Comparison of ENCODE assay signal across 8 mouse cellular contexts in genomic region chr16:57122682-57123445, GRCm38 (mm10). TPM values are rescaled to one million over a fixed set of nuclear protein-coding genes. Genes with fewer than 3 reads are reported as not detected.
DNase-seq lines count a peak whose midpoint lies in the region; ATAC-seq and TF ChIP-seq lines count a peak whose summit lies in the region.

No protein-coding gene starts in this region.

- peaks cover 8% of the 10 kb centered on the region; the same call in 1 of the 2 replicates for H3K4me1 ChIP-seq in lung, embryonic 14.5 days (ENCODE audit: insufficient read depth)
- H3K4me1 ChIP-seq in embryonic facial prominence, embryonic 12.5 days: peaks cover 19% of the 10 kb centered on the region
- H3K4me1 ChIP-seq in limb, embryonic 10.5 days: peaks cover 15% of the 10 kb centered on the region
- peaks cover 25% of the 10 kb centered on the region for H3K4me1 ChIP-seq in neural tube, embryonic 13.5 days (replicated peaks)

- no peak for TF ChIP-seq CTCF in lung, embryonic 14.5 days (IDR thresholded peaks at IDR 0.05; ENCODE audit: low read depth)

- ATAC-seq in lung, embryonic 14.5 days (ENCODE audit: insufficient read depth): no peak
- ATAC-seq in embryonic facial prominence, embryonic 12.5 days (ENCODE audit: insufficient number of reproducible peaks, insufficient read depth, low FRiP score, low TSS enrichment): no peak
- no peak for ATAC-seq in neural tube, embryonic 13.5 days (ENCODE audit: low read depth)

- no peaks in the 10 kb centered on the region for H3K36me3 ChIP-seq in lung, embryonic 14.5 days (ENCODE audit: insufficient read depth)
- H3K36me3 ChIP-seq in embryonic facial prominence, embryonic 12.5 days: no peaks in the 10 kb centered on the region
- H3K36me3 ChIP-seq in limb, embryonic 10.5 days: peaks cover 6% of the 10 kb centered on the region; the same call in 1 of the 2 replicates
- no peaks in the 10 kb centered on the region for H3K36me3 ChIP-seq in neural tube, embryonic 13.5 days

- H3K9me3 ChIP-seq in lung, embryonic 14.5 days (ENCODE audit: low read depth, low read length): no peaks in the 10 kb centered on the region
- H3K9me3 ChIP-seq in embryonic facial prominence, embryonic 12.5 days: no peaks in the 10 kb centered on the region
- no peaks in the 10 kb centered on the region for H3K9me3 ChIP-seq in limb, embryonic 10.5 days (replicated peaks)
- H3K9me3 ChIP-seq in neural tube, embryonic 13.5 days: no peaks in the 10 kb centered on the region

- H3K9ac ChIP-seq in lung, embryonic 14.5 days: peak overlapping the region; percentile 96
- H3K9ac ChIP-seq in embryonic facial prominence, embryonic 12.5 days: peak overlapping the region; percentile 96
- peak overlapping the region; percentile 92 for H3K9ac ChIP-seq in neural tube, embryonic 13.5 days

- peak; percentile 5 for DNase-seq in lung, embryonic 14.5 days
- no peak for DNase-seq in lung, postnatal 10 days
- no peak for DNase-seq in limb, embryonic 10.5 days (ENCODE audit: low spot score)
- DNase-seq in c-Kit-positive CD71-positive TER-119-positive erythroid progenitor cells, embryonic 14.5 days (ENCODE audit: low spot score): no peak
- DNase-seq in layer of hippocampus, adult 18-20 months (ENCODE audit: low spot score in 2 of 2): no peak
- no peak for DNase-seq in spleen, adult 12 weeks (ENCODE audit: low spot score)

- H3K27ac ChIP-seq in lung, embryonic 14.5 days (ENCODE audit: low read depth): no peak overlapping the region
- no peak overlapping the region for H3K27ac ChIP-seq in embryonic facial prominence, embryonic 12.5 days
- peak overlapping the region; percentile 95; the same call in 1 of the 2 replicates for H3K27ac ChIP-seq in limb, embryonic 10.5 days
- no peak overlapping the region for H3K27ac ChIP-seq in neural tube, embryonic 13.5 days (replicated peaks)

- peak overlapping the region; percentile 99 for H3K4me3 ChIP-seq in lung, embryonic 14.5 days (ENCODE audit: low read depth, low read length)
- H3K4me3 ChIP-seq in embryonic facial prominence, embryonic 12.5 days: peak overlapping the region; percentile 98
- H3K4me3 ChIP-seq in limb, embryonic 10.5 days: peak overlapping the region; percentile 89
- peak overlapping the region; percentile 84 for H3K4me3 ChIP-seq in neural tube, embryonic 13.5 days

- H3K27me3 ChIP-seq in lung, embryonic 14.5 days (ENCODE audit: insufficient read depth, low read length): no peaks in the 10 kb centered on the region
- H3K27me3 ChIP-seq in embryonic facial prominence, embryonic 12.5 days: no peaks in the 10 kb centered on the region
- no peaks in the 10 kb centered on the region for H3K27me3 ChIP-seq in limb, embryonic 10.5 days (ENCODE audit: low read depth, poor library complexity, severe bottlenecking)
- no peaks in the 10 kb centered on the region for H3K27me3 ChIP-seq in neural tube, embryonic 13.5 days

- H3K4me2 ChIP-seq in lung, embryonic 14.5 days: peak overlapping the region; percentile 75
- H3K4me2 ChIP-seq in embryonic facial prominence, embryonic 12.5 days (replicated peaks): peak overlapping the region; percentile 79
- peak overlapping the region; percentile 82 for H3K4me2 ChIP-seq in neural tube, embryonic 13.5 days

- 38% methylated on average over 6 of the region's 6 CpGs for WGBS in lung, embryonic 14.5 days
- 58% methylated on average over 6 of the region's 6 CpGs for WGBS in embryonic facial prominence, embryonic 12.5 days
- 58% methylated on average over 6 of the region's 6 CpGs for WGBS in limb, embryonic 10.5 days
- WGBS in neural tube, embryonic 13.5 days: 59% methylated on average over 6 of the region's 6 CpGs

RNA-seq across cellular contexts. Expression of gene Tomm70a, which starts 1.4 kb away (rescaled TPM):
- polyA plus RNA-seq in lung, embryonic 14.5 days (2014; fragmentation: Nextera tagmentation; extraction: Ambion mirVana): 57.3 and 62.0 TPM in 2 replicates
- polyA plus RNA-seq in embryonic facial prominence, embryonic 12.5 days (2016; fragmentation: Nextera tagmentation; extraction: Ambion mirVana): 58.4 and 61.1 TPM in 2 replicates
- 55.9 and 57.5 TPM in 2 replicates for polyA plus RNA-seq in limb, embryonic 10.5 days (2016; fragmentation: Nextera tagmentation; extraction: Ambion mirVana)
- 58.9 and 59.7 TPM in 2 replicates for polyA plus RNA-seq in neural tube, embryonic 13.5 days (2015; fragmentation: Nextera tagmentation; extraction: Ambion mirVana)
- 10 to 100 TPM; 95.9 to 98.4 TPM for total RNA-seq in layer of hippocampus, adult 18-20 months (2021)

RNA-seq across cellular contexts. Expression of gene Nit2, which starts 44.3 kb away (rescaled TPM):
- 75.1 and 75.4 TPM in 2 replicates for polyA plus RNA-seq in lung, embryonic 14.5 days (2014; fragmentation: Nextera tagmentation; extraction: Ambion mirVana)
- 77.2 and 77.7 TPM in 2 replicates for polyA plus RNA-seq in embryonic facial prominence, embryonic 12.5 days (2016; fragmentation: Nextera tagmentation; extraction: Ambion mirVana)
- 66.1 and 67.1 TPM in 2 replicates for polyA plus RNA-seq in limb, embryonic 10.5 days (2016; fragmentation: Nextera tagmentation; extraction: Ambion mirVana)
- polyA plus RNA-seq in neural tube, embryonic 13.5 days (2015; fragmentation: Nextera tagmentation; extraction: Ambion mirVana): 46.8 and 47.0 TPM in 2 replicates
- 10 to 100 TPM; 10.7 to 14.0 TPM for total RNA-seq in layer of hippocampus, adult 18-20 months (2021)

RNA-seq across cellular contexts. Expression of gene Tmem45a2, which starts 51.7 kb away (rescaled TPM):
- 0.29 and 0.34 TPM in 2 replicates for polyA plus RNA-seq in lung, embryonic 14.5 days (2014; fragmentation: Nextera tagmentation; extraction: Ambion mirVana)
- 0.04 TPM in 1 of 2 replicates, not detected in the other for polyA plus RNA-seq in embryonic facial prominence, embryonic 12.5 days (2016; fragmentation: Nextera tagmentation; extraction: Ambion mirVana)
- polyA plus RNA-seq in limb, embryonic 10.5 days (2016; fragmentation: Nextera tagmentation; extraction: Ambion mirVana): not detected in 2 replicates
- 0.14 TPM in 1 of 2 replicates, not detected in the other for polyA plus RNA-seq in neural tube, embryonic 13.5 days (2015; fragmentation: Nextera tagmentation; extraction: Ambion mirVana)
- total RNA-seq in layer of hippocampus, adult 18-20 months (2021): not detected
